Mouse (Mus musculus): ENCODE data around the gene Etv4. TPM values are rescaled to one million over a fixed set of nuclear protein-coding genes. Genes with fewer than 3 reads are reported as not detected.

The Etv4 gene
- polyA plus RNA-seq, 1 experiment, result not detected

DNA sequence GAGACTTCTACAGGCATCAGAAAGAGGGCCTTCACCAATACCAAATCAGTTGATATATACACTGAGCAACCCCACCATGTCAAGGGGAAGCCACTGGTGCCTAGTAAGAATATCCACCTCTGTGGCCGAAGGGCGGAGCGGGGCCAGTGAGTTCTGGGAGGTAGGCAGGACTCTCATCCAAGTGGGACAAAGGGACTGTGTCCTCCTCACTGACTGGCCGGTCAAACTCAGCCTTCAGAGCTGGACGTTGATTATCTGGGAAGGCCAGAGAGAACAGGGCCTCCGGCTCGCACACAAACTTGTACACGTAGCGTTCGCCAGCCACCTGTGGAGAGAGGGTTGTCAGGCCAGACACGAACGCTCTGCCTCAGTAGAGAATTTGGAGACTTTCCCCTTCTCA lies 14.9 kb downstream of the Etv4 start:
- H3K4me1 ChIP-seq (ENCODE audit: control insufficient read depth, insufficient read depth, insufficient read length, low read length), result no peaks in the 10 kb centered on the region
- no peak overlapping the region for H3K4me3 ChIP-seq (ENCODE audit: insufficient read depth, low read depth, low read length)
- H3K27ac ChIP-seq (replicated peaks; ENCODE audit: low read depth, low read length), result no peak overlapping the region

DNA sequence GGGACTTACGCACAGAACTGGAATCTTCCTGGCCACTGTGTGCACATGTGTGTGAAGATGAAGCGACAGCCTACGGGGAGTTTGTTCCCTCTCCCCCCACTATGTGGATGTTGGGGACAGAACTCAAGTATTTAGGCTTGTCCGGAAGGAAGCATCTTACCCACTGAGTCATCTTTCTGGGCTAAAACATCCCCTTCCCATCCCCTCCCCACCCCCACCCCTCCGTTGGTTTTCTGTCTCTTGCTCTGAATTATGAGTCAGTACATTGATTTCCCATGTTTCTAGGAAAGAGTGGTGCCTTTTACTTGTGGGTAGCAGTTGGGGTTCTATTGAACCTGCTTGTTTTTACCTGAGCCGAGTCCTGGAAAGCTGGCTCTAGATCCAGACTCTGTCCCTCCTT lies 16.4 kb downstream of the Etv4 start:
- H3K27ac ChIP-seq (replicated peaks; ENCODE audit: low read depth, low read length), result no peak overlapping the region
- H3K4me1 ChIP-seq (ENCODE audit: control insufficient read depth, insufficient read depth, insufficient read length, low read length), result no peaks in the 10 kb centered on the region
- H3K4me3 ChIP-seq (ENCODE audit: insufficient read depth, low read depth, low read length), result no peak overlapping the region

DNA sequence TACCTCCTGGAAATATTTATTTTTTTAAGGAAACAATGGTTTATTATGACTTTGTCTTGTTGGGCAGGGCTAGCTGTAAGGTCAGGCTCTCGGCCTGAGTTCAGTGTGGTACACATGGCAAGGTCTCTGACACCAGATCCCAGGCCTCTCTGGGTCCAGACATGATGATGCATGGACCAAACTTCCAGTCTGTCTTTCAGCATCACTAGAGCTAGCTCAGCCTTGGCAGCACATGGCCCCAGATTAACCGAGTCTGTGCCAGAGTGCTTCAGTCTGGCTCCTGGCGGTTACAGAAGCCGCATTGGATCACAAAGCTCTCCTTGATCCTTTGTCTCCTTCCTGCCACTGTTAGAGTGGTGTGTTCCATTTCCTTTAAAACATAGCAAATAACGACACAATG lies 17.8 kb downstream of the Etv4 start:
- Histone ChIP-seq H3K4me3 (ENCODE audit: insufficient read depth, low read depth, low read length) (no peak overlapping the region), H3K4me1 (ENCODE audit: control insufficient read depth, insufficient read depth, insufficient read length, low read length) (no peaks in the 10 kb centered on the region), H3K27ac (replicated peaks; ENCODE audit: low read depth, low read length) (no peak overlapping the region)

DNA sequence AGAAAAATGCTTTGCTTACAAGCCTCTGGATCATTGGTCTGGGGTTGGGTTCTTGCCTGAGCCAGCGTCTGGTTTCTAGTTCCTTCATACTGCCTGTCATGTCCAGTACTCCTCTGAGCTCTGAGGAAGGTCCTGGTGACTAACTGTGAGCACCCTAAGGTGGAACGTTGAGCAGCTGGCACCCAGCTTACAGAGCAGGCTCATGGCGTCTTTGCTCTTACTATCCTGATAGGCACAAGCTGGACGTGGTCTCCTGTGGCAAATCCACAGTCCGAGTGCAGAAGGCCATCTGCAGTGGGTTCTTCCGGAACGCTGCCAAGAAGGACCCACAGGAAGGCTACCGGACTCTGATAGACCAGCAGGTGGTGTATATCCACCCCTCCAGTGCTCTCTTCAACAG lies 20.6 kb downstream of the Etv4 start:
- no peak overlapping the region for H3K4me3 ChIP-seq (ENCODE audit: insufficient read depth, low read depth, low read length)
- H3K27ac ChIP-seq (replicated peaks; ENCODE audit: low read depth, low read length), result no peak overlapping the region
- no peaks in the 10 kb centered on the region for H3K4me1 ChIP-seq (ENCODE audit: control insufficient read depth, insufficient read depth, insufficient read length, low read length)

DNA sequence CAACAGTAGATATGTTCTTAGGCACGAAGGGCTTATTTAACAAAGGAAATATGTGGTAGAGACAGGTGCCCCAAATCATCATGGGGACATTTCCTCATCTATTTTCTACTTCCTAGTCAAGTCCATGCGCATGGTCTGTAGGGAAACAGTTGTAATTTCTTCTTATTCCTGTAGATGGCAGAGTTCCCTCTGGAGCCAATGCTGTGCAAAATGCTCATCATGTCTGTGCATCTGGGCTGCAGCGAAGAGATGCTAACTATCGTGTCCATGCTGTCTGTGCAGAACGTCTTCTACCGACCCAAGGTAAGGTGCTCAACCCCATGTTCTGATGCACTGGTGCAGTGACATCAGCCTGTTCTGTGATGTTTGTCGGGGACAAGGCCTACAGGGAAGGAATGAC lies 21.4 kb downstream of the Etv4 start:
- H3K27ac ChIP-seq (replicated peaks; ENCODE audit: low read depth, low read length), result no peak overlapping the region
- no peaks in the 10 kb centered on the region for H3K4me1 ChIP-seq (ENCODE audit: control insufficient read depth, insufficient read depth, insufficient read length, low read length)
- H3K4me3 ChIP-seq (ENCODE audit: insufficient read depth, low read depth, low read length), result no peak overlapping the region

DNA sequence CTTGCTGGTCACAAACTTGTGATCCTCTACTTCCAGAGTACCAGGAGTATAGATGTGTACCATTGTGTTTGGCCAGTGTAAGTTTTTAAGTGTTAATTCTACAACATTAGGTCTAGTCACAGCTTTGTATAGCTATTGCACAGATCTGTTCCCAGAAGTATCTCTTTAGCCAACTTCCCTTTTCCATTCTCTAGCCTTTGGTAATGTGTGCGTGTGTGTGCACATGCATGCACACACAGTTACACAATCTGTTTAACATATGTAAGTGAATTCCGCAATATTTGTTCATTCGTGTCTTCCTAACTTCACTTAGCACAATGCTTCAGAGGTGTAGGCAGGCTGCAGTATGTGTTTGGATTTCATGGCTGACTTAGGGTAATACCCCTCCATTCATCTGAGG lies 25.6 kb downstream of the Etv4 start:
- no peaks in the 10 kb centered on the region for H3K4me1 ChIP-seq (ENCODE audit: control insufficient read depth, insufficient read depth, insufficient read length, low read length)
- H3K4me3 ChIP-seq (ENCODE audit: insufficient read depth, low read depth, low read length), result no peak overlapping the region
- H3K27ac ChIP-seq (replicated peaks; ENCODE audit: low read depth, low read length), result no peak overlapping the region

DNA sequence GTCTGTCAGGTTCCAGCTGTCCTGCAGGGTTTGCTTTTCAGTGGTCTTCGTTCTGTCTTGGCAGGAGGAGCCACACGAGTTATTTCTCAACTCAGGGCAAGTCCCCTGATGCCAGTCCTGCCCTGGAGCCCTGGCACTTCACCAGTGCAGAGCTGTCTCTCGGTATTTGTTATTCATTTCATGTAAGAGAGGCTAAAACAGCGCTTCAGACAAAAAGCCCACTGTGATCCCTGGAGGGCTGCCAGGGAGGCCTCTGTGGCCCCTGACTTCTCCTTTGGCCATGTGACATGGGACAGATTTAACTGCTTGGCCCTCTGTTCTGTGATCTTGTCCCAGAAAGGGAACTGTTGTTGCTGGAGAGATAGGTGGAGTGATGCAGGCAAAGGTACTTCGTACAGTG lies 26.7 kb downstream of the Etv4 start:
- H3K27ac ChIP-seq (replicated peaks; ENCODE audit: low read depth, low read length), result no peak overlapping the region
- no peaks in the 10 kb centered on the region for H3K4me1 ChIP-seq (ENCODE audit: control insufficient read depth, insufficient read depth, insufficient read length, low read length)
- no peak overlapping the region for H3K4me3 ChIP-seq (ENCODE audit: insufficient read depth, low read depth, low read length)

DNA sequence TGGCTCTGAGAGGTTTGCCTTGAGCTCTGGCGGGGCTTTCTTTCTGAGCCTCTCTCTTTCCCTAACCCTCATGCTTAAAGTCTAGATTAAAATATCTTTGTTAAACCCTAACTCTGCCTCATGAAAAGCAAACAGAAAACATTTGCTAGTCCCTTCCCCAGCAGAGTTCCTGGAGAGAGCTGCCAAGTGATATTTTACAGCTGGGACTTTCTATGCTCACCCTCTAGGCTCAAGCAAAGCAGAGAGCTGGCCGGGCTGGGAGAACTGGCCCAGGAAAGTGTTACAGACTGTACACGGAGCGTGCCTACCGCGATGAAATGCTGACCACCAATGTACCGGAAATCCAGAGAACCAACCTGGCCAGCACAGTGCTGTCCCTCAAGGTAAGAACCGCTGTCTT lies 27.8 kb downstream of the Etv4 start:
- H3K4me3 ChIP-seq (ENCODE audit: insufficient read depth, low read depth, low read length), result no peak overlapping the region
- H3K4me1 ChIP-seq (ENCODE audit: control insufficient read depth, insufficient read depth, insufficient read length, low read length), result no peaks in the 10 kb centered on the region
- H3K27ac ChIP-seq (replicated peaks; ENCODE audit: low read depth, low read length), result no peak overlapping the region

DNA sequence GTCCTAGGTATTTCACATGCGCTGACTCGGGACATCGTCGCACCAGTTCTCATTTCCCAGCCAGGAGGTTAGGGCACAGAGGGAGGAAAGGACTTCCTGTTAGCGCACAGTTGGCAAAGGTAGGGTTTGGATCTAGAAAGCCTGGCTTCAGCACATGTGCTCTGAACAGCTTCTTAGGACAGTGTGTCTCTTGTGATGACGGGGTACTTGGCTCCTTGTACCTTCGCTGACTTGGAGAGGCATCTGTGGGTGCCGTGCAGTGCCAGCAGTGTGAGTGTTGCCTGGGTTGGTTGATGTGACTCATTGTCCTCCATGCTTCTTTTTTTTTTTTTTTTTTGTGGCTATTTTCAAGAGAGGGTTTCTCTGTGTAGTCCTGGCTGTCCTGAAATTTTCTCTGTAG lies 28.6 kb downstream of the Etv4 start:
- Histone ChIP-seq H3K4me3 (ENCODE audit: insufficient read depth, low read depth, low read length) (no peak overlapping the region), H3K27ac (replicated peaks; ENCODE audit: low read depth, low read length) (no peak overlapping the region), H3K4me1 (ENCODE audit: control insufficient read depth, insufficient read depth, insufficient read length, low read length) (no peaks in the 10 kb centered on the region)

DNA sequence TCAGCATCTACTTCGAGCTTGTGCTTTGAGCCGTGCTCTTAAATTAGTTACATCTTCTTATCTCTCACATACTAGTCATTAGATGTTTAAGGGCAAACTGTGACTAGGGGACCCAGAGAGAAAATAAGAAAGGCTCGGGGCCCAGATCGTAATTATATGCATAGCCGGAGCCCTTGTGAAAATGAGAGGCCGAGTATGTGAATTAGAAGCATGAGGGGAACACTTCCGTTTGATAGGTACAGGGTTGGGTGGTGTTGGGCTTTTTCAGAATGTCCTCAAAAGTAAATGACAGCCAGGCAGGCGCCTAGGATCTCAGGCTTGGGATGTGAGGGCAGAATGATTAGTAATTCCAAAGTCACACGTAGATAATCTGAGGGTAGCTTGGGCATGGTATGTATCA lies 51.6 kb downstream of the Etv4 start:
- no peaks in the 10 kb centered on the region for H3K4me1 ChIP-seq (ENCODE audit: control insufficient read depth, insufficient read depth, insufficient read length, low read length)
- no peak overlapping the region for H3K27ac ChIP-seq (replicated peaks; ENCODE audit: low read depth, low read length)
- H3K4me3 ChIP-seq (ENCODE audit: insufficient read depth, low read depth, low read length), result peak overlapping the region; percentile 82

DNA sequence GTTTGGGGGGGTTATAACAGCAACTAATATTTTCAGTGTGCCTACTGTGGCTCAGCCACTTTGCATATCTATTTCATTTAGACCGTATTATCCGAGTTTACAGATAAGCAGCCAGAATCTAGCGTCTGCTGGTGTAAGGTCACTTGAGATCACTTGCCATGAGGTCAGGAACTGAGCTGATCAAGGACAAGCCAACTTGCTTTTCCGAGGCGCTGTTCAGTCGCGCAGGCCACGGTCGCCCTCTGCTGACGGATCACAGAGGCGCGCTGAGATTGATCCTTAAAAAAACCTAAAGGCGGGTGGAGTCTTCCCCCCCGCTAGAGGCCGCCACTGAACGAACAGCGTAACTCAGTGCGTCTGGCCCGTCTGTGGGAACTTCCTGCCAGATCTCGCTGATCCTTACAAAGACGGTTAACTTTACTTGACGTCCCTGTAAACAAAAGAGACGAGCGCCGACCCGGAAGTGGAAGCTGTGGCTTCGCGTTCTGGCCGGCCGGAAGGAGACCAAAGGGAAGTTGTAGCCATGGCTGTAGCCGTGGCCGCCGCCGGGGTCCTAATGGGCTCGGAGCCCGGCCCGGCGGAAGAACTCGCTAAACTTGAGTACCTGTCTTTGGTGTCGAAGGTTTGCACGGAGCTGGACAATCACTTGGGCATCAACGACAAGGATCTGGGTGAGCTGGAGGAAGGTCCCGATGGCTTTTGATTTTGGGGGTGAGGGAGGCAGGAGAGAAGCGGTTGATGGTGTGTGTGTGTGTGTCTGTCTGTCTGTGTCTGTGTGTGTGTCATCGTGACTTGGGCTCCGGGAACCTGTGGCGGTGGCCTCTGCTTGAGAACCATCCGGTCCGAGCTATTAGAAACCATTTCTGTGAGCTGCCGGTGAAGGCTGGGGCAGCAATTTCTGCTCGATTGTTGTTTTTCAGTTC lies 52.4 kb downstream of the Etv4 start, which contains the start of gene Dhx8:
TSS of gene Dhx8 (plus strand) at position 402 of the 923 bp plus-strand sequence.
- H3K27ac ChIP-seq (replicated peaks; ENCODE audit: low read depth, low read length), result peak within 1 kb of the TSS; percentile 78
- H3K4me1 ChIP-seq (ENCODE audit: control insufficient read depth, insufficient read depth, insufficient read length, low read length), result no peaks in the 10 kb centered on the region
- peak within 1 kb of the TSS; percentile 82 for H3K4me3 ChIP-seq (ENCODE audit: insufficient read depth, low read depth, low read length)

DNA sequence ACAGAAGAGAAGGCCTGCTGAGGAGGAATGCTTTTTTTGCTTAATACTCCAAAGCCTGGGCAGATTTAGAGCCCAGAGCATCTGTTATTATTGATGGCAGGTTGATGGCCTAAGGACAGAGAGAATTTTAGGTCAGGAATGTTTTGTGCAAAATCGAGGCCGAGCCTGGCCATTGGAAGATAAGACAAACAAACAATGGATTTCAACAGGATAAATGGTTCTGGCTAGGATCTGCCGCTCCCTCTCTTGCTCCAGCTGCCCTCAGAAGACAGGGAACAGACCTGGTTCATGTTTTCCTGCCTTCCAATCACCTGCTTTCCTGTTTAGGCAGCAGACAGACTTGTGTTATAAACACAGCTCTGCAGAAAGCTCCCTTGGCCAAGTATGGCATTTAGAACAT lies 55.9 kb downstream of the Etv4 start:
- Histone ChIP-seq H3K27ac (replicated peaks; ENCODE audit: low read depth, low read length) (no peak overlapping the region), H3K4me3 (ENCODE audit: insufficient read depth, low read depth, low read length) (no peak overlapping the region), H3K4me1 (ENCODE audit: control insufficient read depth, insufficient read depth, insufficient read length, low read length) (no peaks in the 10 kb centered on the region)

DNA sequence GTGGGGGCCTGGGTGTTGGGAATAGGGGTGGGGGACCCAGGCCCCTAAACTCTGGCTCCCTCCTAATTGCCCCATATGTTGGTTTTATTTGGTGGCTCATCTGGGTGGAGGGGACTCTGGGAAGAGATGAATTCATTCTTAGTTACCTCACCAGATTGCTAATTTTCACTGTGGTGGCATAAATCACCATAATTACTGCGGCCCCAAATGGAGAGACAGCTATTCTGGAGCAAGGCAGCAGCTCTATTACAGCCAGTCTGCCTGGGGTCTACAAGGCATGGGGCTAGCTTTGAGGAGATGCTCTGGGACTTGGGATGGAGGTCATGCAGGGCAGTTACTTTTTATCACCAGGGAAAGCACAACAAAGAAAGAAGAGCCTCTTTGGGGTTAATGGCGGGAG lies 58.4 kb downstream of the Etv4 start:
- no peak overlapping the region for H3K4me3 ChIP-seq (ENCODE audit: insufficient read depth, low read depth, low read length)
- no peak overlapping the region for H3K27ac ChIP-seq (replicated peaks; ENCODE audit: low read depth, low read length)

DNA sequence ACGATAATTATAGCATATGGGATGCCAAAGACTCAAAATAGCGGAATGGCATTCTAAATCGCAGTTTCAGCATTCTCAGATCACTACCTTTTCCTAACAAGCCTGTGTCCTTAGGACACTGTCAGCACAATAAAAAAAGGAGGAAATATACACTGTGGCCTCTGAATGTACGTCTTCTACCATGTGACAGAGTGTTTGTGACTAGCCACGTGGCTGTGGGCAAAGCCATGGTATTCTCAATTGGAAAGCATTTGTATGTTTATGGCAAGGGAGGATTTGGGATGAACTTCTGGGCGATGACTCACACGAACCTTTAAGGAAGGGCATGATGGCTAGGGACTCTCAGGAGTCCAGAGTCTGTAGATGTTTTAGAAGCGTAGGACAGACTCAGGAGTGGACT lies 60.1 kb downstream of the Etv4 start:
- Histone ChIP-seq H3K4me3 (ENCODE audit: insufficient read depth, low read depth, low read length) (no peak overlapping the region), H3K4me1 (ENCODE audit: control insufficient read depth, insufficient read depth, insufficient read length, low read length) (no peaks in the 10 kb centered on the region), H3K27ac (replicated peaks; ENCODE audit: low read depth, low read length) (no peak overlapping the region)

More for the DNA sequence above, 58.4 kb downstream of the Etv4 start:
- no peaks in the 10 kb centered on the region for H3K4me1 ChIP-seq (ENCODE audit: control insufficient read depth, insufficient read depth, insufficient read length, low read length)

DNA sequence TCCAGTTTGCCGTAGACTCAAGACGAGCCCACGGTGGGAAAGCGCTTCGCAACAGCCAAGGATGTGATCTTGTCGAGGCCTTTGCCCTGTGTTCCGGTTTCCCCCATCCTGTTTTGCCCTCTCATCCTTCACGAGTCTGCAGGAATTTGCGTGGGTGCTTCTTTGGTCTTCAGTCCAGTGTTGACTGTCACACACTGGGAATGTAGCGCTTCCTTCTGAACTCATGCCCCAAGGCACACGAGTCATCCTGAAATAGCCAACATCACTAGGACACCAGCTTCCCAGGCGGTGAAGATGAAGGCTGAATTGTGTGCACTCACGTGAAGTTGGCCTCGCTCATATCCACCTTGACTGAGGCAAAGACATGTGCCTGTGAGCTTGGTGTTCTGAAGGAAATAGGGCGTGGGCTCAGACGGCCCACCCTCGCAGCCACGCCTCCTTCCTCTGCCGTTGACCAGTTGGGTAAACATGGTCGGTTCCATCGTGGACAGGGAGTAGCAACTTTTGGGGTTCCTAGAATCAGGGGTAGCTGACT lies 65.1 kb downstream of the Etv4 start:
- Histone ChIP-seq H3K4me3 (ENCODE audit: insufficient read depth, low read depth, low read length) (no peak overlapping the region), H3K4me1 (ENCODE audit: control insufficient read depth, insufficient read depth, insufficient read length, low read length) (no peaks in the 10 kb centered on the region), H3K27ac (replicated peaks; ENCODE audit: low read depth, low read length) (no peak overlapping the region)
